Mouse (Mus musculus): ENCODE data around the gene Schip1. TPM values are rescaled to one million over a fixed set of nuclear protein-coding genes. Genes with fewer than 3 reads are reported as not detected.

Gene Schip1
- polyA plus RNA-seq, 1 experiment from 2014 or later: 48.0 TPM

DNA sequence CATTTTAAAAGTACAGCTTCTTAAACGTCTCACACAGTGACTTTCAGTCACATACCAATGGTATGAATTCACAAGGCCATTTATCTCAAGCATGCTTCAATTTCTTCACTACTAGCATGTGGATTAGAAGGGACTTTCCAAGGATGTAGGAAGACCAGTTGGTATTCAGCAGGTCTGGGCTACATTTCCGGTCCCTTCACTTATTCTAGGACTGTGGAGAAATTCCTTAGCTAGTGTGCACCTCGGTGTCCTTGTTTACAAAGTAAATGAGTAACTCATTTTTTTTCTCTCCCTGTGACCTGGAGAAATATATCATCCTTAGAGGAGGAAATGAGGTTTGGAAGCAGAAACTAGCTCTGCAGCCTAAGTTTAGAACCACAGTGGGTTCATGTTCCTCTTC lies 405.5 kb downstream of the Schip1 start:
- no peak for DNase-seq (ENCODE audit: extremely low spot score, low spot score)
- 64% methylated on average over 3 of the region's 3 CpGs for WGBS
- H3K9me3 ChIP-seq: no peaks in the 10 kb centered on the region

DNA sequence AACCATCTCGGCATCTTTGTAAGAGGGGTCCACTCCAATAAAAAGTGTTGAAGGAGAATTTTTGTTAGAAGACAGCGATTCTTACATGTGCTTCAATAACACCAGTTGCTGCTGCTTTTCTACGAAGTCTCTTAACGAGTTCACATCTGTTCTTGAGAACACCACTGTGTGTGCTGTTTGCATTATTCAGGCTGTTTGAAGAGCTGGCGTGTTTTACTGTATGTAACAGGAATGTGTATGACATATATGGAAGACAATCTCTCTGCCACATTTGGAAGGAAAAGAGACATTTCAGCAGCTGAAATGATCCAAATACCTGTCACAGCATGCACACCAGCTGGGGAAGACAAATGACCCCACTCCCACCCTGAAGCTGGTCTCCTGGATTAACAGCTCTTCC lies 406.0 kb downstream of the Schip1 start:
- DNase-seq (ENCODE audit: extremely low spot score, low spot score): no peak
- no peaks in the 10 kb centered on the region for H3K9me3 ChIP-seq
- H3K4me1 ChIP-seq: peaks cover 44% of the 10 kb centered on the region
- H3K36me3 ChIP-seq (replicated peaks): no peaks in the 10 kb centered on the region
- no peak overlapping the region for H3K27ac ChIP-seq
- no peak overlapping the region for H3K4me3 ChIP-seq
- WGBS: 78% methylated on average over 5 of the region's 5 CpGs
- H3K27me3 ChIP-seq (ENCODE audit: poor library complexity, severe bottlenecking): no peaks in the 10 kb centered on the region

More for the DNA sequence above, 405.5 kb downstream of the Schip1 start:
- no peak overlapping the region for H3K4me3 ChIP-seq
- peaks cover 44% of the 10 kb centered on the region for H3K4me1 ChIP-seq
- no peaks in the 10 kb centered on the region for H3K27me3 ChIP-seq (ENCODE audit: poor library complexity, severe bottlenecking)
- H3K36me3 ChIP-seq (replicated peaks): no peaks in the 10 kb centered on the region
- H3K27ac ChIP-seq: no peak overlapping the region

DNA sequence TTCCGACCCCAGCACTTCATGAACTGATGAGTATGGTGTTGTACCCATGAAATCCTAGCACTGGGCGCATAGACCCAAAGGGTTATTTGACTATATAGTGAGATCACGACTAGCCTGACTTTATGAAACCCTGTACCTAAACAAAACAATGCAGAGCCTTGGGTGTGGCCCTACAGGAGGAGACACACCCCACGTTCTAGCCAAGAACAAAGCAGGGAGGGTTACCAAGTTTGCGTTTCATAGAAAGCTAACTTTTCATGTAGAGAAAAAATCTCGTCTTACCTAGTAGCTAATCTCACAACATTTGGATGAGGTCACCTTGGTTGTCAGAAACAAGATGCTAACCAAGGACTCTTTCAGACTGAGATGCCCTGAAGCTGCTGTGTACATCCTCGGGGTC lies 411.7 kb downstream of the Schip1 start:
- no peak for DNase-seq (ENCODE audit: extremely low spot score, low spot score)
- WGBS: 90% methylated on average over 7 of the region's 7 CpGs
- Histone ChIP-seq H3K9me3 (no peaks in the 10 kb centered on the region), H3K27ac (no peak overlapping the region), H3K36me3 (replicated peaks) (no peaks in the 10 kb centered on the region), H3K27me3 (ENCODE audit: poor library complexity, severe bottlenecking) (no peaks in the 10 kb centered on the region), H3K4me1 (peaks cover 12% of the 10 kb centered on the region), H3K4me3 (no peak overlapping the region)

DNA sequence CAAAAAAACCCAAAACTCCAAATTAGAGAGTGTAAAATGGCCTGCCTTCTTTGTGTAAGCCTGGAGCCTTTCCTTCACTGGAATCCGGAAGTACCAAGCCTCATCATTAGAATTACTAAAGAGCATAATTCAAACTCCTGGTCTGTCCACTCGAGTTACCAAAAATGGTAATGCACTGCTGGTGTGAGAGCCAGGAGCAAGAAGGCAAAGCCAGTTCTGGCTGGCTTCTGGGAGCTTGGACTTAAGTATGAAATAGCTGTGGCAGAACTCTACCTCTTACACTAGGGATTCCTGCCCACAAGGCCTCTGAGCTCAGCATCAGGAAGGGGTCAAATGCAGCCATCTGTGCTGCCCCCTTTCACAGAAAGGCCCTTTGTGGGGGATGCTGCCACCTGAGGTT lies 412.9 kb downstream of the Schip1 start:
- whole genome bisulfite sequencing: 57% methylated on average over 2 of the region's 2 CpGs
- H3K36me3 ChIP-seq (replicated peaks): no peaks in the 10 kb centered on the region
- H3K9me3 ChIP-seq: no peaks in the 10 kb centered on the region
- peak overlapping the region; percentile 60; the same call in 1 of the 2 replicates for H3K27ac ChIP-seq
- DNase-seq (ENCODE audit: extremely low spot score, low spot score): no peak
- H3K4me3 ChIP-seq: no peak overlapping the region
- no peaks in the 10 kb centered on the region for H3K27me3 ChIP-seq (ENCODE audit: poor library complexity, severe bottlenecking)
- H3K4me1 ChIP-seq: peaks cover 12% of the 10 kb centered on the region

DNA sequence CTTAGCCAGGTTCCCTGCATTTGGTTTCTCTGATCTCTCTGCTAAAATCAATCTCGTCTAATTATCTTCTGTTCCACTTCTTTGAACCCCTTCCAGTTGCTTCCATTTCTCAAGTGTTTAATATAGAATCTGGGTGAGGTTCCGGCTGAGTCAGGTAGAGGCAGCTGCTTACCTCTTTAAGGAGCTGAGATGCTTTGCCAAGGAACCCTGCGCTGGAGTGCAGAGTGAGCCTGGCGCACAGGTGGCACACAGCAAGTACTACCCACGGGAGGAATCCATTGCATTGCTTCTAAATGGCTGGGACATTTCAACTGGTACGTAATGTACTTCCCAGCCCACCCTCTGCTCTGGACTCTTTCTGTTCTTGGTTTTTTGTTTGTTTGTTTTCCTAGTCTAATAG lies 414.7 kb downstream of the Schip1 start:
- no peak for DNase-seq (ENCODE audit: extremely low spot score, low spot score)
- WGBS: 91% methylated on average over 6 of the region's 6 CpGs
- H3K9me3 ChIP-seq: no peaks in the 10 kb centered on the region
- H3K27ac ChIP-seq: no peak overlapping the region
- H3K4me1 ChIP-seq: peaks cover 16% of the 10 kb centered on the region
- H3K27me3 ChIP-seq (ENCODE audit: poor library complexity, severe bottlenecking): no peaks in the 10 kb centered on the region
- H3K36me3 ChIP-seq (replicated peaks): no peaks in the 10 kb centered on the region
- H3K4me3 ChIP-seq: no peak overlapping the region

DNA sequence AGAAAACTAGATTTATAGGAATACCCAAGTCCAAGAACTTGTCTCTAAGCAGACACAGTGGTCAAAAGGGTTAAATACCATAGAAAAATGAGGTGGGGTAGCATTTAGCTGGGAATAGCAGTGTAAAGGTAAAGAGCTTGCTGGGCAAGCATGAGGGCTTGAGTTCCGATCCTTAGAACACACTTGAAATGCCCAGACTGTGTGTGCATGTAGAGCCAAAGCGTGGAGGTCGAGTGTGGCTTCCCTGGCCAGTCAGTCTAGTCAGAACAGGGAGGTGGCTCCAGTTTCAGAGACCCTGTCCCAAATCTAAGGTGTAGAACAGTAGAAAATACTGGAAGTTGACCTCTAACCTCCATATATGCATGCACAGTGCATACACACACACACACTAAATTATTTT lies 418.9 kb downstream of the Schip1 start:
- no peak for DNase-seq (ENCODE audit: extremely low spot score, low spot score)
- no peaks in the 10 kb centered on the region for H3K36me3 ChIP-seq (replicated peaks)
- WGBS: 96% methylated on average over 3 of the region's 3 CpGs
- H3K4me1 ChIP-seq: peaks cover 4% of the 10 kb centered on the region; the same call in 1 of the 2 replicates
- H3K9me3 ChIP-seq: no peaks in the 10 kb centered on the region
- H3K4me3 ChIP-seq: no peak overlapping the region
- H3K27ac ChIP-seq: no peak overlapping the region
- no peaks in the 10 kb centered on the region for H3K27me3 ChIP-seq (ENCODE audit: poor library complexity, severe bottlenecking)

DNA sequence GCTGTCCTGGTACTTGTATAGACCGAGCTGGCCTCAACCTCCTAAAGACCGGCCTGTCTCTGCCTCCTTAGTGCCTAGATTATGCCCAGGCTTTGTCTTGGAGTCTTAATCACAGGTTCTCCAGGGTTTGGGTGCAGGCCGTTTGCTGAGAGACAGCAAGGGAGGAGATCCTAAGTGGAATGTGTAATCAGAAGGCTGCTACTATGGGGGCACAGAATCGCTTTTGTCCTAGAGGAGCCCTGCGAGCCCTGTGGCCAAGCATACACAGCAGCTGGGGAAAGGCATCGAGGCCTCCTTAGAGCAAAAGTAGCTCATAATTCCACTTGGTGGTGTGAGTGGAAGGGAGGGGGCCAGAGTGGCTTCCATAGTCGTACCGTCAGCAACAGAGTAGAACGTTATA lies 419.4 kb downstream of the Schip1 start:
- 92% methylated on average over 9 of the region's 9 CpGs for WGBS
- Histone ChIP-seq H3K4me3 (no peak overlapping the region), H3K36me3 (replicated peaks) (no peaks in the 10 kb centered on the region), H3K4me1 (peaks cover 4% of the 10 kb centered on the region; the same call in 1 of the 2 replicates), H3K27ac (no peak overlapping the region), H3K27me3 (ENCODE audit: poor library complexity, severe bottlenecking) (no peaks in the 10 kb centered on the region), H3K9me3 (no peaks in the 10 kb centered on the region)
- no peak for DNase-seq (ENCODE audit: extremely low spot score, low spot score)

DNA sequence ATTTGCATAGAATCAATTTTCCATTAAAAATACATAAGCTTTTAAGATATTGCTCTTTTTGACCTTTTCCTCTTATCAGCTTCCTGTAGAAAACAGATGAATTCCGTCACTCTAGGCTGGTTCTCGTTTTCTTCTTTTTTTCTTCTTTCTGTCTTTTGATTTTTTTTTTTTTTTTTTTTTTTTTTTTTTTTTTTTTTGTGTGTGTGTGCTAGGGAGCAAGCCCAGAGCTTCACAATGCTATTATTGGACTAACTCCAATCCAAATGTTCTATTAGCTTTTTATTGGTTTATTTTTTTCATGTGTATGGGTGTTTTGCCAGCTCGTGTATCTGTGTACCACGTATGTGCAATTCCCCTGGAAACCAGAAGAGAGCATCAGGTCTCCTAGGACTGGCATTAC lies 420.0 kb downstream of the Schip1 start:
- no peak overlapping the region for H3K27ac ChIP-seq
- DNase-seq (ENCODE audit: extremely low spot score, low spot score): no peak
- no peaks in the 10 kb centered on the region for H3K27me3 ChIP-seq (ENCODE audit: poor library complexity, severe bottlenecking)

DNA sequence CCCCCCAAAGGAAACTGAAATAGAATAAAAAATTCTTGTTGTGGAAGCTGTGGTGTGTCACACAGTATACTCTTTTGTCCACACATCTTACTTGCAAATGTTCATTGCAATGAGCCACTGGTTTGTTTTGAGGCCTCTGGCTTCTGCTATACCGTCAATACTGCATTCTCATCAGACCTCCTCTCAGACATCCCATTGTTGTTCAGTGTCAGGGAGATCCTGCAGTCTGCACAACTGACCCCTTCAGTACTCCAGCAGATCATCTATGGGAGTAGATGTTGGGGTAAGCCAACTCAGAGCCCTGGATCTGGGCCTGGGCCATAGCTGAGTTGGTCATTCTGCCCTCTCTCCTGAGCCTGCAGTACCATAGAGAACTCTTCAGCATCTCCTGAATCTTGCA lies 423.0 kb downstream of the Schip1 start:
- no peak overlapping the region for H3K27ac ChIP-seq

More for the DNA sequence above, 420.0 kb downstream of the Schip1 start:
- H3K4me3 ChIP-seq: no peak overlapping the region
- H3K4me1 ChIP-seq: peaks cover 4% of the 10 kb centered on the region; the same call in 1 of the 2 replicates
- WGBS: 92% methylated on average over 4 of the region's 4 CpGs
- no peaks in the 10 kb centered on the region for H3K9me3 ChIP-seq
- no peaks in the 10 kb centered on the region for H3K36me3 ChIP-seq (replicated peaks)

DNA sequence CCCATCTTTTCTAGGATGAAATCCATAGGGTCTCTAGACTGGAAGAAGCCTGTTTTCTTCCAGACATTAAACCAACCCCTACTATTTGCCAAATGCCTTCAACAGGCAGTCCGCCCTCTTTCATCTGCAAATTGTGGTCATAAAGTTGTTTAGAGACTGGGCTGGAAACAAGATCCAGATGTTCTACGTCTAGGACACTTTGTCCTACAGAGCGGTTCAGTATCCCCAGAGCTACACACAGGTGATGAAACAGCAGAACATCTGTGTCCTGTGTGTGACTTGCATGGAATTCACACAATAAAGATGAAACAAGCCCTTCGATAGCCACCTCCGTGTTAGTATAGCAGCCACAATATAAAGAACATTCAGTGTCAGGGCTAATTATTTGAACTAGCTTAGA lies 423.7 kb downstream of the Schip1 start:
- no peak overlapping the region for H3K4me3 ChIP-seq
- peaks cover 27% of the 10 kb centered on the region for H3K4me1 ChIP-seq
- no peaks in the 10 kb centered on the region for H3K9me3 ChIP-seq
- H3K36me3 ChIP-seq (replicated peaks): no peaks in the 10 kb centered on the region
- 68% methylated on average over 5 of the region's 5 CpGs for WGBS
- peaks cover 17% of the 10 kb centered on the region for H3K27me3 ChIP-seq (ENCODE audit: poor library complexity, severe bottlenecking)
- no peak for DNase-seq (ENCODE audit: extremely low spot score, low spot score)
- no peak overlapping the region for H3K27ac ChIP-seq

More for the DNA sequence above, 423.0 kb downstream of the Schip1 start:
- H3K9me3 ChIP-seq: no peaks in the 10 kb centered on the region
- H3K4me3 ChIP-seq: no peak overlapping the region
- H3K27me3 ChIP-seq (ENCODE audit: poor library complexity, severe bottlenecking): peaks cover 11% of the 10 kb centered on the region
- no peaks in the 10 kb centered on the region for H3K36me3 ChIP-seq (replicated peaks)
- DNase-seq (ENCODE audit: extremely low spot score, low spot score): no peak
- 77% methylated on average over 1 of the region's 1 CpGs for WGBS
- H3K4me1 ChIP-seq: peaks cover 23% of the 10 kb centered on the region

DNA sequence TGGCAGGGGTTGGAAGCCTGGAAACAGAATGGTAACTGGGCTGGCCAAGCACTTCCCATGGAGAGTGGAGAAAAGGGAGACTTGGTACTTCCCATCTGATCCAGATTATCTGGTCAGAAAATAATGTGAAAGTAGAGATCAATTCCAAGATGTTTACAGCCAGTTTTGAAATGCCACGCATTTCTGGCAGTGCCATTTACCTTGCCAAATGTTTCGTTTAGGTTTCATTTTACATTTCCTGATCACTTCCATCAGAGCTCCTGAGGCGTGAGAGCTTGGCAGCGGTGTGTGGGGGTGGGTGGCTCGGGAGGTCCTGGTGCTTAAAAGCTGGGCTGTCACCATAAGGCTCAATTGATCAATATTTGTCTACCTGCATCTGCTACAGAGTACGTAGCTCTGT lies 426.9 kb downstream of the Schip1 start:
- WGBS: 67% methylated on average over 6 of the region's 6 CpGs
- no peak for DNase-seq (ENCODE audit: extremely low spot score, low spot score)
- Histone ChIP-seq H3K36me3 (replicated peaks) (no peaks in the 10 kb centered on the region), H3K4me3 (no peak overlapping the region), H3K4me1 (peaks cover 58% of the 10 kb centered on the region), H3K9me3 (no peaks in the 10 kb centered on the region), H3K27me3 (ENCODE audit: poor library complexity, severe bottlenecking) (peaks cover 21% of the 10 kb centered on the region), H3K27ac (no peak overlapping the region)

DNA sequence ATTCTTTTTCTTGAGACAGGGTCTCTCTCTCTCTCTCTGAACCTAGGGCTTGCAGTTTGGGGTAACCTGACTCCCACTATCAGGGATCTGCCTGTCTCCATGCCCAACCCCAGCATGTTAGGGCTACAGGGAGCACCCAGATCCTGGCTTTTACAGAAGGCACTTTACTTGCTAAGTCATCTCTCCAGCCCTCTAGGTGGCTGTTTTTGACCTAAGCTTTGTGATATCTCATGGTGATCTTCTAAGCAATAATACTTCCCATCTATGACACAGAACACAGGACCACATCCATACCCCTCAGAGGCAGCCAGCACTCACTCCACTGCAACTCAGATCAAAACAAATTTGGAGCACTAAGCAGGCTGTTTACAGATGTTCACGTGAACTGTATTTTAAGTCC lies 427.5 kb downstream of the Schip1 start:
- Histone ChIP-seq H3K4me1 (peaks cover 60% of the 10 kb centered on the region), H3K4me3 (no peak overlapping the region), H3K27ac (peak overlapping the region; percentile 46; the same call in 1 of the 2 replicates), H3K9me3 (no peaks in the 10 kb centered on the region), H3K27me3 (ENCODE audit: poor library complexity, severe bottlenecking) (peaks cover 24% of the 10 kb centered on the region), H3K36me3 (replicated peaks) (no peaks in the 10 kb centered on the region)
- no peak for DNase-seq (ENCODE audit: extremely low spot score, low spot score)
- WGBS: 62% methylated on average over 1 of the region's 1 CpGs

DNA sequence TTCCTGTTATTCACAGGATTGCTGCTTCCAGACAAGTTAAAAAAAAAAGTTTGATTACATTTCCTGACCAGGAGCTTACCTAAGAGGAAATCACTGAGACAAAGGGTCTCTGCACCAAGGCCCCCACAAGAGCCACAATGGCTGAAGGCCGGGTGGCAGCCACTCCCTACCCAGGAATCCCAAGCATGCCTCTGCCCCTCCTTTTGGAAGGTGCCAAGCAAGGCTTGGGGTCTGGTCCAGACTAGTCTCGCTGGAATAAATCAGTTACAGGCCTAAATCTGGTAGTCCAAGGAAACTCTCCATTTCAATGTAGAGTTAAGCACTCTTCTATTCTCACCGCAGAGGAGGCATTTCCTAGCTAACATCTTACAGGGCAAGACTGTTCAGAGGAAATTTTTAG lies 427.9 kb downstream of the Schip1 start:
- peaks cover 24% of the 10 kb centered on the region for H3K27me3 ChIP-seq (ENCODE audit: poor library complexity, severe bottlenecking)
- WGBS: 21% methylated on average over 3 of the region's 3 CpGs
- H3K9me3 ChIP-seq: no peaks in the 10 kb centered on the region
- no peaks in the 10 kb centered on the region for H3K36me3 ChIP-seq (replicated peaks)
- DNase-seq (ENCODE audit: extremely low spot score, low spot score): no peak
- peak overlapping the region; percentile 91 for H3K27ac ChIP-seq
- peaks cover 60% of the 10 kb centered on the region for H3K4me1 ChIP-seq
- peak overlapping the region; percentile 80; the same call in 1 of the 2 replicates for H3K4me3 ChIP-seq

DNA sequence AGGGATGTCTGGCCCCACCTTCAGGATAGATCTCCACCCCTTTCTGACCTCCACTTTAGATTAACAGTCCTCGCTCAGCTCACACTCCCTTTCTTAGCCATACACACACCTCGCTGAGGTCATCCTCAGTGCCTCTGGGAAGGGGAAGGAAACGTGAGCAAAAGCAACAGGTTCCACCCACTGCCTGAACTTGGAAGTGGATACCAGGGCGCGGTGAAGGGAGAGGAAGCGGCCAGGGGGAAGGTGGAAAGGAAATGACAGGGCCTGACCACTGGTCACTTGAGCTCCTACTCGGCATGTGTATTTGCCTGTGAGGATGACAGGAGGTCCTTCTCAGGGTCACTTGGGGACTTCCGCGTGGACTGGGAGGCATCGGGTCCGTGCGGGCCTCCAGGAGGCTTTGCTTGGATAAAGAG lies 428.6 kb downstream of the Schip1 start:
- Histone ChIP-seq H3K27ac (peak overlapping the region; percentile 91), H3K27me3 (ENCODE audit: poor library complexity, severe bottlenecking) (peaks cover 24% of the 10 kb centered on the region), H3K9me3 (no peaks in the 10 kb centered on the region), H3K4me3 (peak overlapping the region; percentile 80), H3K4me1 (peaks cover 60% of the 10 kb centered on the region), H3K36me3 (replicated peaks) (peaks cover 1% of the 10 kb centered on the region; the same call in 1 of the 2 replicates)
- DNase-seq (ENCODE audit: extremely low spot score, low spot score): peak; percentile 61
- under 1% methylated on average over 12 of the region's 12 CpGs for WGBS

Data from forebrain, embryonic 10.5 days (tissue).